Mouse (Mus musculus) brain, embryonic 14.5 days (tissue): ENCODE measurements at regions not wholly inside any gene's neighbourhood (a gene's known extent, or its start where the extent isn't known, plus 50 kb on each side); places are given as distances from the start of the nearest gene placed in this dataset.

ENCODE experiments used
- CTCF ChIP-seq: fragments of 200-500 bp; IDR thresholded peaks from 2 replicates; pipeline ENCODE4 v1.5.1; 2012; ENCODE audit warnings: inconsistent platforms, mild to moderate bottlenecking, moderate library complexity, borderline replicate concordance; ENCODE audit not compliant: insufficient read depth, insufficient read length; ENCODE audit errors: extremely low read depth
- POLR2A ChIP-seq: fragments of 200-500 bp; IDR thresholded peaks from 2 replicates; pipeline ENCODE4 v1.6.1; 2012; ENCODE audit warnings: mild to moderate bottlenecking, inconsistent platforms, borderline replicate concordance; ENCODE audit not compliant: poor library complexity, insufficient read depth, insufficient read length, severe bottlenecking; ENCODE audit errors: extremely low read depth

DNA sequence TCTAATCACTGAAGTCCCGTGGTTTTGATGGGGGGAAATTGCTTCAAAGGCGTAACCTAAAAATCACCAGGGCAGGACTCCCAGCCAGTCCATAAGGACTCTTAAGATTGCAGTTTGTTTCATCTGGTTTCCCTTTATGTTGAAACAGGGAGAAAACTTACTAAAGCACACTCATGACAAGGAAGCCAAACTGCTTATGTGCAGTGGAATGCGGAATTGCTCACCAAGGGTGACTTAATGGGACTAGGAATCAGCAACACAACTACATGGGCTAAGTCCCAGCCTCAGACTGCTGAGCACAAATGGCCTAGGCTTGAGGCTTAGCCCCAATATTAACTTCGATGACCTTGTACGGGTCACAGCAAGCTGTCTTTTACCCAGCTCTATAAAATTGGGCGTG is 227.6 kb upstream of the Tenm4 start:
- no peak for TF ChIP-seq CTCF
- no peak for TF ChIP-seq POLR2A
